Mouse (Mus musculus): ENCODE results near the gene Ttpal. TPM values are rescaled to one million over a fixed set of nuclear protein-coding genes. Genes with fewer than 3 reads are reported as not detected.
"Not testable (repeated sequence)": the region's sequence is repeated elsewhere in the genome, so short reads cannot be mapped to it uniquely, and the experiment has no call there.

The Ttpal gene
- polyA plus RNA-seq, 1 experiment from 2014 or later: 19.4 TPM

DNA sequence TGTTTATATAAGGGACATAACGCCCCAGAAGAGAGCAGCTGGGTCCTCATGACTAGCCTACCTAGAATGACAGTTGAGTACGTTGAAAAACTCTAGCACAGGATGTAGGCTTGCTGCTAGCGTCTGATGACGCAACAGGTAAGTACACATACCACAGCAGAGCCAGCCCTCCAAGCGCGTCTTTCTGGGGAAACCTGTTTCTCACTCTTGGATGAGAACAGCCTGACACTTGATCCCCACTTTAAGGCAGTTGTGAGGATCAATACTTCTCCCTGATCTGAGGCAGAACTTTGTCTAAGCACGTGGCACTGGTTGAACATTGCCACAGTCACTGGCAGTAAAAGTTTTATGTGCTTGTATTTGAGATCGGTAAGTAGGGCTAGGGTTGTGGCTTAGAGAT is 18.3 kb downstream of the Ttpal start:
- no peak for DNase-seq (ENCODE audit: low read depth, low spot score)
- ATAC-seq: peak; percentile 23
- in situ Hi-C loops (cut with MboI; ENCODE audit: low pct_unique_long_range_greater_than_20kb): loop anchor here (25.0 kb wide), 1 partner anchor 92 kb away; no protein-coding TSS in a partner anchor
- H3K27me3 ChIP-seq: no peaks in the 10 kb centered on the region
- TF ChIP-seq CTCF (IDR thresholded peaks at IDR 0.05): no peak
- ChIA-PET POLR2A (interaction anchor here (0.5 to 1.2 kb wide), 2 partner anchors 9 to 38 kb away, joined by 3 read pairs; partner anchors contain the start of gene Pkig), CTCF (interaction anchor here (1.3 kb wide), 1 partner anchor 11 kb away, joined by 3 read pairs; no protein-coding TSS in a partner anchor)

DNA sequence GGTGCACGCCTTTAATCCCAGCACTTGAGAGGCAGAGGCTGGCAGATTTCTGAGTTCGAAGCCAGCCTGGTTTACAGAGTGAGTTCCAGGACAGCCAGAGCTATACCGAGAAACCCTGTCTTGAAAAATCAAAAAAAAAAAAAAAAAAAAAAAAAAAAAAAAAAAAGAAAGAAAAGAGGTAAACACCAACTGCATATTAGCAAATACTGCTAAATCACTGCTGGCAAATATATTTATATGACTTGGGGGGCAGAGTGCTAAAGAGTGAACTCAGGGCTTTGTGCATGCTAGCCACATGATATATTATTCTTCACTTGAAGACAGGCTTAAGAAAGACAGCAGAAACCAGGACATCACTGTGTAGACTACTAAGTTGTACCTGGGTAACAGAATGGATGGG is 19.3 kb downstream of the Ttpal start:
- ChIA-PET CTCF (interaction anchor here (0.7 to 1.0 kb wide), 2 partner anchors 9 to 18 kb away, joined by 3 read pairs; no protein-coding TSS in a partner anchor), POLR2A (interaction anchor here (1.2 kb wide), 1 partner anchor 8 kb away, joined by 3 read pairs; no protein-coding TSS in a partner anchor)
- in situ Hi-C loops (cut with MboI; ENCODE audit: low pct_unique_long_range_greater_than_20kb): loop anchor here (25.0 kb wide), 1 partner anchor 91 kb away; no protein-coding TSS in a partner anchor
- not testable (repeated sequence) for H3K27me3 ChIP-seq; ATAC-seq; DNase-seq (ENCODE audit: low read depth, low spot score)

DNA sequence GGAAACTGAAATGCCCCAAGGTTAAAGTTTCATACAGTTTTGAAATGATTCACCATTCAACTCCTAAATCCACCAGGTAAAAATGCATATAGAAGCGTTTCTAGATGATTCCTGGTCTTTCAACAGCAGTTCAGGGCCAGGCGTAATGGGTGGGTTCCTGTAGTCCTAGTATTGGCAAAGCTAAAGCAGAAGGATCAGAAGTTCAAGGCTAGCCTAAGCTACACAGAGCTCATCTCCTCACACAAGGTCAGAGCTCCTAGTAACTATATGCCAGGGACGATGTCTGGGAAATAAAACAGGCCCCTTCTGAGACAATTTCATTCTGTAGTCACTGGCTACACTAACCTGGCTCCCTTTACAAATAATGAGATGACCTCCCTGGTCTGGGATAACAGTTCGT is 29.1 kb downstream of the Ttpal start:
- TF ChIP-seq CTCF (IDR thresholded peaks at IDR 0.05): no peak
- ChIA-PET POLR2A (no interaction called here), CTCF (interaction anchor here (0.9 to 3.1 kb wide), 8 partner anchors 9 to 97 kb away, joined by 3 to 10 read pairs (median 4); partner anchors contain the start of gene Pkig)
- no peaks in the 10 kb centered on the region for H3K27me3 ChIP-seq
- ATAC-seq (no peak), DNase-seq (ENCODE audit: low read depth, low spot score) (no peak)
- in situ Hi-C loops (cut with MboI; ENCODE audit: low pct_unique_long_range_greater_than_20kb): no loop called here

DNA sequence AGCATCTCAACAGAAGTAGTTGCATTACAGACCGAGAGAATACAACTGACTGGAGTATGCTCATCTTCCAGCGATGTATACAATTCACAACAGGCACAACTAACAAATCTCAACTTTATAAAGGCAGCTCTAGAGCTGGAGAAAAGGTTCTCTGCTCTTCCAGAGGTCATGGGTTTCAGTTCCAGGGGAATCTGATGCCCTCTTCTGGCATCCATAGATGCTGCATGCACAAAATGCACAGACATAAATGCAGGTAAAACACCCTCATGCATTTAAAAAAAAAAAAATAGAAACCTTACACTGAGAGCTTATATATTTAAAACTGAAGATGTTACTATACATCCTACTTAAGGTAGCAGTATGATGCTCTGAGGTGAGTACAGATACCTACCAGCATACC is 29.6 kb downstream of the Ttpal start:
- DNase-seq (ENCODE audit: low read depth, low spot score): no peak
- ATAC-seq: no peak
- no peaks in the 10 kb centered on the region for H3K27me3 ChIP-seq
- in situ Hi-C loops (cut with MboI; ENCODE audit: low pct_unique_long_range_greater_than_20kb): no loop called here
- ChIA-PET CTCF (interaction anchor here (0.9 to 3.1 kb wide), 7 partner anchors 8 to 97 kb away, joined by 3 to 10 read pairs (median 4); partner anchors contain the start of gene Pkig), POLR2A (no interaction called here)
- peak; percentile 54 for TF ChIP-seq CTCF (IDR thresholded peaks at IDR 0.05)

DNA sequence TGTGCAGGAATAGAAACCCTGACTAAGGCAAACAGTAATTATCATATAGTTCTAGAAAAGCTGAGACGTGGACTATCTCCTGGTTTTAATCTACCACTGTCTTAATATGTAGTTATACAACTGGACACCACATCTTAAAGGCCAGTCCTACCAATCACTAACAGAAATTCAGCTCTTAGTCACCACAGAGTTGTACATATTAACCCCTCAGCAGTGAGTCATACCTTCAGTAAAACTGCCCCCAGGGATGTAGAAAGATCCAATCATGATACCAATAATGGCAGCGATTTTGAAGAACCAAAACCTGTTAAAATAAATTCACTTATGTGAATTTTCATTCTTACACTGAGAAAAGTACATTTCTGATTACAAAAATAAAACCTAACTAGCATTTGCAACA is 32.1 kb downstream of the Ttpal start:
- no peak for DNase-seq (ENCODE audit: low read depth, low spot score)

DNA sequence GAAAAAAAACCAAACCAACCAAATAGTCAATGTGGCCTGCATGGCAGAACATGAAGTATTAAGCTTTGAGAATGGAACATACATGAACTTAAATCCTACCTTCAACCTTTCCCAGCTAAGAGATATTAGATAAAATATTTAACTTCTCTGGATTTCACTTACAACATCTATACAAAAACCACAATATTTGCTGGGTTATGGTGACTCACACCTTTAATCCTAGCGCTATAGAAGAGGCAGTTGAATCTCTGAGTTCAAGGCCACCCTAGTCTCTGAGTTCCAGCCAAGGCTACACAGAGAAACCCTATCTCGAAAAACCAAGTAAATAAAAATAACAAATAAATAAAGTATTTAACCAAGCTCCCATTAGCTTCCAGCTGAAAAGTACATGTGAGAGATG is 33.9 kb downstream of the Ttpal start:
- no peak for ATAC-seq
- no peak for TF ChIP-seq CTCF (IDR thresholded peaks at IDR 0.05)
- ChIA-PET POLR2A (no interaction called here), CTCF (interaction anchor here (0.9 kb wide), 1 partner anchor 13 kb away, joined by 3 read pairs; no protein-coding TSS in a partner anchor)
- in situ Hi-C loops (cut with MboI; ENCODE audit: low pct_unique_long_range_greater_than_20kb): no loop called here
- DNase-seq (ENCODE audit: low read depth, low spot score): no peak
- H3K27me3 ChIP-seq: no peaks in the 10 kb centered on the region

More for the DNA sequence above, 32.1 kb downstream of the Ttpal start:
- CTCF ChIA-PET: no interaction called here
- ATAC-seq: no peak
- in situ Hi-C loops (cut with MboI; ENCODE audit: low pct_unique_long_range_greater_than_20kb): no loop called here
- no peaks in the 10 kb centered on the region for H3K27me3 ChIP-seq
- POLR2A ChIA-PET: no interaction called here
- TF ChIP-seq CTCF (IDR thresholded peaks at IDR 0.05): no peak

DNA sequence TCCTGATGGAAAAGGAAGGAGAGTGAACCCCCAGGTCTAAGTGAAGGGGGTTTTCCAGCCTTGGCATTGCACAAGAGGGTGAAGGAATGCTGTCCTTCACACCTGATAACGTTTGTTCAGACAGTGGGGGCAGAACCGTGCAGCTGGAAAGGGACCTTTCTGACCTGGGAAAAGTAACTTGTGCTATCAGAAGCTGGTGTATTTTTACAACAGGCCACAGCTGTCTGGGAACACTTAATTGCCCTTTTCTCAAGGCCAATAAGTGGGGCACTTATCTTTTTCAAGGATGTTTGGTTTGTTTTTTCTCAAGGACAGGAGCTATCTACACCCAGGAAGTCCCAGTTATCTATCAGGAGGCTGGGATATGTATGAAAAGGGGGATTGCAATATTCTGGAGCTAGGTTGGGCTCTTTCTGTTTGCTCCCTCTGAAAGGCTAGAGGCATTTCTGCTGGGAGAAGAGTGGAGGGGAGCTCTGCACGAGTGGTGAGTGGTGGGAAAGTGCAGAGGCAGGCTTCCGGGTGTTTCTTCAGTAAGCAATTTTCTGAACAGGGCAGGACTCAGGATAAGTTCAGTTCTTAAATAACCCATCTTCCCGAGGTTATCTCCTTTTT is 35.6 kb downstream of the Ttpal start:
- CTCF ChIA-PET: interaction anchor here (0.9 to 2.0 kb wide), 3 partner anchors 12 to 38 kb away, joined by 3 to 8 read pairs (median 5); partner anchors contain the start of gene Pkig
- DNase-seq (ENCODE audit: low read depth, low spot score) (no peak), ATAC-seq (no peak)
- no peaks in the 10 kb centered on the region for H3K27me3 ChIP-seq
- in situ Hi-C loops (cut with MboI; ENCODE audit: low pct_unique_long_range_greater_than_20kb): no loop called here
- TF ChIP-seq CTCF (IDR thresholded peaks at IDR 0.05): no peak
- POLR2A ChIA-PET: interaction anchor here (0.6 to 1.0 kb wide), 2 partner anchors 9 to 32 kb away, joined by 3 read pairs; no protein-coding TSS in a partner anchor

DNA sequence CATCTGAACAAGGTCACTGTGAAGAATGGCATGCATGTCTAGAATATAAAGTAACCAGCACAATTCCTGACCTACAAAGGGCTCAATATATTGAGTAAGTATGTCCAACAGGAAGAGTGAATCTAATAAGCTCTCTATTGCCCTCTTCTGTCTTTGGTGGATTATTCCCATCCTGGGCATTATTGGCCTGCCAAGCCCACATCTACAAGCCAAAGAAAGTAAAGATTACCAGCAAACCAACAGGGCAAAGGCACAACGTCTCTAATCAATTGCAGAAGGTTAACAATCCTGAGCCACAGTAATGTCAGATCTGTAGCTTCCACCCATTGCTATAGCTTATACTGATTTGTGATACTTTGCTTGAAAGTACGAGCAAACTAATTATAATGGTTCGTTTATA is 38.4 kb downstream of the Ttpal start:
- no peaks in the 10 kb centered on the region for H3K27me3 ChIP-seq
- ChIA-PET CTCF (interaction anchor here (1.2 to 1.3 kb wide), 3 partner anchors 9 to 41 kb away, joined by 3 to 6 read pairs (median 5); no protein-coding TSS in a partner anchor), POLR2A (no interaction called here)
- no peak for TF ChIP-seq CTCF (IDR thresholded peaks at IDR 0.05)
- DNase-seq (ENCODE audit: low read depth, low spot score) (no peak), ATAC-seq (no peak)
- in situ Hi-C loops (cut with MboI; ENCODE audit: low pct_unique_long_range_greater_than_20kb): no loop called here

DNA sequence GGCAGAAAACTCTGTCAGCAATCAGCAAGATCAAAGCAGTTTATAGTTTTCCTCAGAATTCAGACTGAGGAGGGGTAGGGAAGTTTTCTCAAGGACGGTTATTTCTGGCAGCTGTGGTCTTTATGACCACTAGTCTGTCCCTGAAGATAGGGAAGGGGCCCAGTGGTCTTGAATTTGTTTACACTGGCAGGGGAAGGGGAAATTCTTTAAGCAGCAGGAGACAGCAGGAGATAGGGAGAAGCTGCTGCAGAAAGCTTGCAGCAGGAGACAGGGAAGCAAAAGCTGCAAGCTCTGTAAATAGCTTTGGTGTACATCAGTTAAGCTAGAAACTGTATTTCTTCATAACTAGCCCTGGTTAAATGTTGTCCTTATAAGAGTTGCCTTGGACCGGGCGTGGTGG is 39.6 kb downstream of the Ttpal start:
- ATAC-seq (no peak), DNase-seq (ENCODE audit: low read depth, low spot score) (no peak)
- ChIA-PET CTCF (no interaction called here), POLR2A (interaction anchor here (0.7 kb wide), 1 partner anchor 82 kb away, joined by 3 read pairs; no protein-coding TSS in a partner anchor)
- no peak for TF ChIP-seq CTCF (IDR thresholded peaks at IDR 0.05)
- no peaks in the 10 kb centered on the region for H3K27me3 ChIP-seq
- in situ Hi-C loops (cut with MboI; ENCODE audit: low pct_unique_long_range_greater_than_20kb): no loop called here

DNA sequence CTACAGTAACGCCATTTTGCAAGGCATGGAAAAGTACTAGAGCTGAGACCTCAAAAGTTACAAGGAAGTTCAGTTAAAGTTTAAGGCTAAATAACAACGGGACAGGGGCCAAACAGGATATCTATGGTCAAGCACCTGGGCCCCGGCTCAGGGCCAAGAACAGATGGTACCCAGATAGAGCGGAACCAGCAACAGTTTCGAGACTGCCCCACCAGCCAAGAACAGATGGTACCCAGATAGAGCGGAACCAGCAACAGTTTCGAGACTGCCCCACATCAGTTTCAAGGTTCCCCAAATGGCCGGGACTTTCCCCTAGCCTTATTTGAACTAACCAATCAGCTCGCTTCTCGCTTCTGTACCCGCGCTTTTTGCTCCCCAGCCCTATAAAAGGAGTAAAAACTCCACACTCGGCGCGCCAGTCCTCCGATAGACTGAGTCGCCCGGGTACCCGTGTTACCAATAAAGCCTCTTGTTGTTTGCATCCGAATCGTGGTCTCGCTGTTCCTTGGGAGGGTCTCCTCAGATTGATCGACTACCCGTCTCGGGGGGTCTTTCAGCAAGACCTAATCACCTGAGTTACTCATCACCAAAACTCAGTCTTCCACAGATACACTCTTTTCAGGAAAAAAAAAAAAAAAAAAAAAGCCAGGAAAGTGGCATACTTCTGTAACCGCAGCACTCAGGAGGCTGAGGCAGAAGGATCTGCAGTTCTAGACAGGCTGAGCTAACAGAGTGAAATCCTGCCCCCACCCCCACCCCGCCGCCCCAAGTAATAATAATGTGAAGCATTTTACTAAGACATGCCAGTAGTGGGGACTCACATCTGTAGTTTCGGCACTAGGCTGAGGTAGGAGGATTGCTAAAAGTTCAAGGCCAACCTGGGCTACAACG is 40.8 kb downstream of the Ttpal start:
- ChIA-PET POLR2A (interaction anchor here (0.6 to 0.8 kb wide), 3 partner anchors 48 to 262 kb away, joined by 3 to 4 read pairs (median 3); no protein-coding TSS in a partner anchor), CTCF (interaction anchor here (1.4 to 3.1 kb wide), 2 partner anchors 15 to 76 kb away, joined by 3 to 16 read pairs; no protein-coding TSS in a partner anchor)
- in situ Hi-C loops (cut with MboI; ENCODE audit: low pct_unique_long_range_greater_than_20kb): no loop called here
- ATAC-seq (no peak), DNase-seq (ENCODE audit: low read depth, low spot score) (no peak)
- H3K27me3 ChIP-seq: no peaks in the 10 kb centered on the region
- TF ChIP-seq CTCF (IDR thresholded peaks at IDR 0.05): no peak

Data from Patski (cell line).